Mouse (Mus musculus) thymus, postnatal 4 days (tissue): Measurements from ENCODE around the gene Rflna.

Experiments
- DNase-seq: peaks from one replicate; pipeline ENCODE4 v3.0.0; 2021

Rflna gene

DNA sequence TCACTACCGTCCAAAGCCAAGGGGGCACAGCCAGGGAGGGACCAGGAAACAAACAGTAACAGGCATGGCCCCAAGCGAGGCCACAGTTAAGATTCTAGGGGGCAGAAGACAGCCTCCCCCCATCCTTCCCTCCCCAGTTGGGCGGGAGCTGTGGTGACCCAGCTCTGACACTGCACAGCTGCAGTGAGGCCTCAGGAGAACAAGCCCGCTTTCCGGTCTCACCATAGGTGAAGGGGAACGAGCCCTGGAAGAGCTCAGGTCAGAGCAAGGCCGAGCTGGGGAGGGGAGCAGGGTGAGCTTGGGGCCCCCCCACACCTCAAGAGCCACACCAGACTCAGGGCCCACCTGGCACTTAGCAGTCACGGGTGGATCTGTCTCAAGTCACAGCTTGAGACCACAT lies 52.9 kb downstream of the Rflna start:
- DNase-seq: peak; percentile 71

DNA sequence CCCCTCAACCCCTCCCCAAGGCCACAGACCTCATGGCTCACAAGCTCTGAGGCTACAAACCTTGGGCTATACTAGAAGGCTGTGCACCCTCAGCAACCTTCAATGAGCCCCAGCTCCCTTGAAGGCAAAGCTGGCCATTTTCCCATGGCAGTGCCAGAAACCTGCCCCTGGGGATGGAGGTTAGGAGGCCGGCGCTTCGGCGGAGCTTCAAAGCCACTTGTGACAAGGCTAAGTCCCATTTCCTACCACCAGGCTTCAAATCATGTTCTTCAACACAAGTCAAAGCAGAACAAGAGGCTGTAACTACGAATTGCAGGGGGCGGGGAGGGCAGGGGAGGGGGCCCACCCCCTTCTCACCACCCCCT lies 53.3 kb downstream of the Rflna start:
- no peak for DNase-seq

DNA sequence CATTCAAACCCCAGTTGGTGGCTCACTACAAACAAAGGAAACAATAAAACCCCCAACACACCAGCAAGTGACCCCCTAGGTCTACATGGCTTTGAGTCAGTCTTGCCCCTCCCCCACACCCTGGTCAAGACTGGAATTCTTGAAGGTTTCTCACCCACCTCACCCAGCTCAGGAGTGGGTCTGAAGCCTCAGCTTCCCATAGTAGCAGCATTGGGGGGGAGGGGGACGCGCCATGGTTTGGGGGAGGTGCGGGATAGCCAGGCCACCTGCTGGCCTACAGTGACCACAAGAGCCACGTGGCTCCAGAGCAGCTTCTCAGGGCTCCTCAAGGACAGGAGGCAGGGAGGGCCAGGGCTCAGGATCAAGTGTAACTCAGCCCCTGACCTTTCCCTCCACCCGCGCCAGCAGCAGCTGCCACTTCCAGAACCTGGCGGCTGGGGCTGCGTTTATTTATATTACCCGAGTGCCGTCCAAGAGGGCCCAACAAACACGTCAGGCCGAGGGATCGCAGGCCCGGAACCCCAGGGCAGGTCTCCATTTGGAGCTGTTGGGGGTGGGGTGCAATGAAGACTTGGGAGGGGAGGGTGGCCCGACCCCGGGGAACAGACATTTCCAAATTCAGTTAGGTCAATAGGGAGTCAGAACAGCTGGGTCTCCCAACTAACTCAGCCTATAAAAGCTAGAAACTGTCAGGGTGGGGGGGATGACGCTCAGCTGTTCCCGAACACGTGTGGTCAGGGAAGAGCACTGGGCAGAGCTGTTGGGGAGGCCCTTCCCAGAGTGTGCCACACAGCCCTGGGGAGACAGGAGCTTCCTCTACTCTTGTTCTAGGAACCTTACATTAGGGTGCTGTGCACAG lies 53.9 kb downstream of the Rflna start:
- peak; percentile 55 for DNase-seq

DNA sequence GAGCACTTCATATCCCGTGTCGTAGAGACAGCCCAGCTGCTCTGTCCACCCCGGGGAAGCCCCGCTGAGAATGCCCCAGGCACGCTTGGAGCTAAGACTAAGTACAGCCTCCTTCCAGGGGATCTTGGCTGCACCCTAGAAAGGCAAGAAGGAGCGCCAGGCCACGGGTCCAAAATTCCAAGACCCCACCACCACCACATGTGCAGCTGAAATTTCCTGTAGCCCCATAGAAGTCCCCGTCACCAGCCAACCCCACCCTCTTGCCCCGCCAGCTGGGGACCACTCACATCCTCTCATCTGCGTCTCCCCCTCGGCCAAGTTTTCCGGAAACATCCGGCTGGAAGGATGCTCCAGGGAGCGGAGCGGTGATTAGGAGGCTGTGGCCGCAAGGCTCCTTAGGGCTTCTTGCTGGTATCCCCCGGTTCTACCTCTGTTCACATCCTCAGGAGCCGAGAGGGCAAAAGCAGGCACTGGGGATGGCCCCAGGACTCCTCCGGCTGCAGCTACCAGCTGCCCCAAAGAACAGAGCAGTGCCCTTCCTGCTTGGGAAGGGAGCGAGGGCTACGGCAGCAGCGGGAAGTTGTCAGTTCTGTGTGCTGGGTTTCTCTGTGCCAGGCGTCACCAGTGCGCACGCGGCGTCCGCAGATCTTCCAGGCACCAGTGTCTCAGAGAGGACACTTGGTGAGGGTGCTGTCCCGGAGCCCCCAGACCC lies 54.7 kb downstream of the Rflna start:
- peak; percentile 61 for DNase-seq

DNA sequence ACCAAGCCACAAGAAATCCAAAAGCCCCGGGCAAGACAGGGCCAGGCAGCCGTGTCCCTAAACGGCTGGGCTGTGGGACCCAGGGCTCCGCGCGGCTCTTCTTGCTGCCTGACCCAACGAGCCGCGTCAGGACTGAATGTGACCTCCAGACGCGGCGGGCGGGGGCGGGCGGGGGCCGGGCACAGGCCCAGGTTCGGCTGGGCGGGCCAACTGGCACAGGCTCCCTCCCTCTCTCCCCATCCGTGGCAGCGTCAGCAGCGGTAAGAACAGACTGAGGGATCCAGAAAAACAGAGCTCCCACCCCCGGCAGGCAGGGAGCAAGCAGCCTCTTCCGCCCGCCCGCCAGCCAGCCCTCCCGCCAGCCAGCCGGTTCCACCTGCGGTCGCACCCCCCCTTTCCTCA lies 55.2 kb downstream of the Rflna start:
- peak; percentile 71 for DNase-seq
